Mouse (Mus musculus) neural tube, embryonic 11.5 days (tissue): ENCODE results near the gene Fmo3. TPM values are rescaled to one million over a fixed set of nuclear protein-coding genes. Genes with fewer than 3 reads are reported as not detected.

Experiments
- ATAC-seq: fragments of 200-750 bp; cut with Nextera tagmentation; 2 replicates; pipeline ENCODE4 v1.8.0; 2017; ENCODE audit warnings: moderate number of reproducible peaks, mild to moderate bottlenecking, moderate TSS enrichment, moderate library complexity; ENCODE audit not compliant: insufficient read depth, low FRiP score, low TSS enrichment
- DNase-seq: peaks from one replicate; pipeline ENCODE4 v3.0.0-alpha.2; 2015; ENCODE audit warnings: low spot score
- H3K27ac ChIP-seq: fragments of 300-500 bp; sonication (generic); 2 replicates; pipeline ENCODE4 v1.5.1; 2014; ENCODE audit warnings: low read depth, mild to moderate bottlenecking, low read length
- H3K27me3 ChIP-seq: fragments of 300-500 bp; sonication (generic); 2 replicates; pipeline ENCODE4 v1.6.1; 2014; ENCODE audit warnings: mild to moderate bottlenecking, low read length, mixed read lengths; ENCODE audit not compliant: control insufficient read depth, insufficient read depth
- H3K36me3 ChIP-seq: fragments of 300-500 bp; sonication (generic); 2 replicates; pipeline ENCODE4 v1.6.1; 2014; ENCODE audit warnings: mild to moderate bottlenecking, low read length, moderate library complexity, mixed read lengths; ENCODE audit not compliant: control insufficient read depth, insufficient read depth
- H3K4me1 ChIP-seq: fragments of 300-500 bp; sonication (generic); 2 replicates; pipeline ENCODE4 v1.6.1; 2014; ENCODE audit warnings: low read length, mixed read lengths; ENCODE audit not compliant: control insufficient read depth, insufficient read depth
- H3K4me2 ChIP-seq: fragments of 300-500 bp; sonication (generic); 2 replicates; pipeline ENCODE4 v1.6.1; 2014; ENCODE audit warnings: low read depth, mild to moderate bottlenecking, moderate library complexity
- H3K4me3 ChIP-seq: fragments of 300-500 bp; sonication (generic); 2 replicates; pipeline ENCODE4 v1.5.1; 2014; ENCODE audit warnings: low read depth, low read length
- H3K9ac ChIP-seq: fragments of 300-500 bp; sonication (generic); 2 replicates; pipeline ENCODE4 v1.6.1; 2014; ENCODE audit warnings: mild to moderate bottlenecking, low read length
- H3K9me3 ChIP-seq: fragments of 300-500 bp; sonication (generic); 2 replicates; pipeline ENCODE4 v1.6.1; 2016; ENCODE audit warnings: low read length; ENCODE audit not compliant: control insufficient read depth
- WGBS: fragments of 180-500 bp; shearing (Covaris S2); extraction: QIAGEN DNeasy Blood & Tissue Kit; methylation state at CpG from one replicate; pipeline ENCODE4 v1.1.7; 2014; 5-methylcytosine and 5-hydroxymethylcytosine counted together
- polyA plus RNA-seq: library from polyadenylated mRNA; unstranded; fragments of >200 nt; fragmentation: Nextera tagmentation; extraction: Ambion mirVana; gene quantifications from 2 replicates; pipeline ENCODE4 v1.2.1, GENCODE M21; 2014

Gene Fmo3
- polyA plus RNA-seq, 1 experiment from 2014 or later: not detected

GRCm38 (mm10) chr1:162934374-162935012 is 49.8 kb downstream of the Fmo3 start:
- no peak overlapping the region for H3K4me2 ChIP-seq
- 77% methylated on average over 4 of the region's 4 CpGs for WGBS
- DNase-seq (no peak), ATAC-seq (no peak)
- no peaks in the 10 kb centered on the region for H3K36me3 ChIP-seq
- no peaks in the 10 kb centered on the region for H3K9me3 ChIP-seq
- H3K4me1 ChIP-seq: no peaks in the 10 kb centered on the region
- no peak overlapping the region for H3K4me3 ChIP-seq
- no peak overlapping the region for H3K9ac ChIP-seq
- no peaks in the 10 kb centered on the region for H3K27me3 ChIP-seq
- H3K27ac ChIP-seq: no peak overlapping the region

- H3K36me3 ChIP-seq: no peaks in the 10 kb centered on the region
- no peak for ATAC-seq
- no peak overlapping the region for H3K9ac ChIP-seq
- no peak overlapping the region for H3K27ac ChIP-seq
- H3K4me3 ChIP-seq: no peak overlapping the region
- no peaks in the 10 kb centered on the region for H3K4me1 ChIP-seq
- no peak for DNase-seq
- H3K4me2 ChIP-seq: no peak overlapping the region
- no peaks in the 10 kb centered on the region for H3K9me3 ChIP-seq
- WGBS: 91% methylated on average over 4 of the region's 4 CpGs
- H3K27me3 ChIP-seq: no peaks in the 10 kb centered on the region
Observed at GRCm38 (mm10) chr1:162932386-162932785, 51.9 kb downstream of the Fmo3 start.

- ATAC-seq (no peak), DNase-seq (no peak)
- no peaks in the 10 kb centered on the region for H3K4me1 ChIP-seq
- no peaks in the 10 kb centered on the region for H3K36me3 ChIP-seq
- H3K9me3 ChIP-seq: no peaks in the 10 kb centered on the region
- no peaks in the 10 kb centered on the region for H3K27me3 ChIP-seq
- no peak overlapping the region for H3K4me2 ChIP-seq
- 90% methylated on average over 5 of the region's 5 CpGs for WGBS
- no peak overlapping the region for H3K4me3 ChIP-seq
- H3K9ac ChIP-seq: no peak overlapping the region
- no peak overlapping the region for H3K27ac ChIP-seq
Observed at GRCm38 (mm10) chr1:162931880-162932279, 52.4 kb downstream of the Fmo3 start.

- WGBS: 93% methylated on average over 4 of the region's 4 CpGs
- Histone ChIP-seq H3K4me1 (no peaks in the 10 kb centered on the region), H3K27ac (no peak overlapping the region), H3K4me3 (no peak overlapping the region), H3K27me3 (no peaks in the 10 kb centered on the region), H3K36me3 (no peaks in the 10 kb centered on the region), H3K9ac (no peak overlapping the region), H3K4me2 (no peak overlapping the region), H3K9me3 (no peaks in the 10 kb centered on the region)
- DNase-seq (no peak), ATAC-seq (no peak)
Observed at GRCm38 (mm10) chr1:162931310-162931875, 52.9 kb downstream of the Fmo3 start.

- no peak overlapping the region for H3K4me3 ChIP-seq
- no peaks in the 10 kb centered on the region for H3K27me3 ChIP-seq
- 77% methylated on average over 2 of the region's 2 CpGs for WGBS
- DNase-seq (no peak), ATAC-seq (no peak)
- no peaks in the 10 kb centered on the region for H3K4me1 ChIP-seq
- H3K36me3 ChIP-seq: no peaks in the 10 kb centered on the region
- H3K9ac ChIP-seq: no peak overlapping the region
- H3K4me2 ChIP-seq: no peak overlapping the region
- no peaks in the 10 kb centered on the region for H3K9me3 ChIP-seq
- H3K27ac ChIP-seq: no peak overlapping the region
Observed at GRCm38 (mm10) chr1:162930631-162931030, 53.7 kb downstream of the Fmo3 start.

GRCm38 (mm10) chr1:162929146-162929545 is 55.2 kb downstream of the Fmo3 start:
- no peak for ATAC-seq
- no peak for DNase-seq
- WGBS: 92% methylated on average over 3 of the region's 3 CpGs
- no peak overlapping the region for H3K4me2 ChIP-seq
- H3K36me3 ChIP-seq: no peaks in the 10 kb centered on the region
- H3K9ac ChIP-seq: no peak overlapping the region
- no peaks in the 10 kb centered on the region for H3K27me3 ChIP-seq
- no peak overlapping the region for H3K4me3 ChIP-seq
- no peak overlapping the region for H3K27ac ChIP-seq
- H3K9me3 ChIP-seq: no peaks in the 10 kb centered on the region
- no peaks in the 10 kb centered on the region for H3K4me1 ChIP-seq

- Histone ChIP-seq H3K27me3 (no peaks in the 10 kb centered on the region), H3K36me3 (no peaks in the 10 kb centered on the region), H3K27ac (no peak overlapping the region), H3K9me3 (no peaks in the 10 kb centered on the region), H3K4me1 (no peaks in the 10 kb centered on the region), H3K9ac (no peak overlapping the region), H3K4me3 (no peak overlapping the region), H3K4me2 (no peak overlapping the region)
- DNase-seq (no peak), ATAC-seq (no peak)
- 86% methylated on average over 1 of the region's 1 CpGs for WGBS
Observed at GRCm38 (mm10) chr1:162925121-162925520, 59.2 kb downstream of the Fmo3 start.

GRCm38 (mm10) chr1:162916661-162917060 is 67.7 kb downstream of the Fmo3 start:
- no peak for ATAC-seq
- no peaks in the 10 kb centered on the region for H3K9me3 ChIP-seq
- DNase-seq: no peak
- H3K36me3 ChIP-seq: no peaks in the 10 kb centered on the region
- H3K4me1 ChIP-seq: no peaks in the 10 kb centered on the region
- no peak overlapping the region for H3K9ac ChIP-seq
- 85% methylated on average over 8 of the region's 8 CpGs for WGBS
- no peak overlapping the region for H3K4me2 ChIP-seq
- no peaks in the 10 kb centered on the region for H3K27me3 ChIP-seq
- no peak overlapping the region for H3K27ac ChIP-seq
- H3K4me3 ChIP-seq: no peak overlapping the region

- no peak overlapping the region for H3K4me3 ChIP-seq
- H3K27ac ChIP-seq: no peak overlapping the region
- no peak for ATAC-seq
- H3K36me3 ChIP-seq: no peaks in the 10 kb centered on the region
- no peak overlapping the region for H3K9ac ChIP-seq
- no peaks in the 10 kb centered on the region for H3K4me1 ChIP-seq
- H3K4me2 ChIP-seq: no peak overlapping the region
- no peaks in the 10 kb centered on the region for H3K9me3 ChIP-seq
- no peak for DNase-seq
- WGBS: 85% methylated on average over 4 of the region's 4 CpGs
- no peaks in the 10 kb centered on the region for H3K27me3 ChIP-seq
Observed at GRCm38 (mm10) chr1:162914932-162915556, 69.3 kb downstream of the Fmo3 start.
